Mouse (Mus musculus): ENCODE data around the gene Gm34653. TPM values are rescaled to one million over a fixed set of nuclear protein-coding genes. Genes with fewer than 3 reads are reported as not detected.

Gene Gm34653
- polyA plus RNA-seq, 1 experiment from 2014 or later = not detected

Other genes with a start within 250 kb of the Gm34653 start
- gene Gapvd1, start 77.8 kb upstream of the Gm34653 start, polyA plus RNA-seq (2015; fragmentation: Nextera tagmentation; extraction: Ambion mirVana) = 73.4 and 81.4 TPM in 2 replicates
- 941 and 997 TPM in 2 replicates for gene Hspa5, start 61.0 kb upstream of the Gm34653 start, polyA plus RNA-seq (2015; fragmentation: Nextera tagmentation; extraction: Ambion mirVana)
- gene Rabepk, start 33.1 kb upstream of the Gm34653 start, polyA plus RNA-seq (2015; fragmentation: Nextera tagmentation; extraction: Ambion mirVana) = 33.4 and 40.6 TPM in 2 replicates
- 73.5 and 74.5 TPM in 2 replicates for gene Fbxw2, start 6.7 kb upstream of the Gm34653 start, polyA plus RNA-seq (2015; fragmentation: Nextera tagmentation; extraction: Ambion mirVana)
- gene Cutal, start 41.4 kb downstream of the Gm34653 start, polyA plus RNA-seq (2015; fragmentation: Nextera tagmentation; extraction: Ambion mirVana) = 0.76 and 1.1 TPM in 2 replicates
- gene Psmd5, start 42.0 kb downstream of the Gm34653 start, polyA plus RNA-seq (2015; fragmentation: Nextera tagmentation; extraction: Ambion mirVana) = 77.1 and 81.2 TPM in 2 replicates
- gene Phf19, start 81.0 kb downstream of the Gm34653 start, polyA plus RNA-seq (2015; fragmentation: Nextera tagmentation; extraction: Ambion mirVana) = 6.8 and 7.6 TPM in 2 replicates
- 3.8 and 6.2 TPM in 2 replicates for gene Traf1, start 128.8 kb downstream of the Gm34653 start, polyA plus RNA-seq (2015; fragmentation: Nextera tagmentation; extraction: Ambion mirVana)
- 2.3 and 3.2 TPM in 2 replicates for gene Hc, start 228.4 kb downstream of the Gm34653 start, polyA plus RNA-seq (2015; fragmentation: Nextera tagmentation; extraction: Ambion mirVana)

All from stomach, embryonic 16.5 days (tissue).